Mouse (Mus musculus): ENCODE data around the gene Tspan12. TPM values are rescaled to one million over a fixed set of nuclear protein-coding genes. Genes with fewer than 3 reads are reported as not detected.

Tspan12 gene
- polyA plus RNA-seq, 1 experiment: 11.8 TPM

- Histone ChIP-seq H3ac (ENCODE audit: control insufficient read depth, insufficient read length) (no peak overlapping the region), H3K27me3 (ENCODE audit: control insufficient read depth, insufficient read depth, insufficient read length) (no peaks in the 10 kb centered on the region), H3K4me3 (no peak overlapping the region), H3K4me2 (ENCODE audit: low read depth) (no peak overlapping the region), H3K79me2 (ENCODE audit: control insufficient read depth, insufficient read depth) (no peaks in the 10 kb centered on the region), H3K36me3 (ENCODE audit: control insufficient read depth, insufficient read depth) (peaks cover 14% of the 10 kb centered on the region)
- no peak for TF ChIP-seq TCF12 (IDR thresholded peaks at IDR 0.05; ENCODE audit: insufficient read depth, poor library complexity, severe bottlenecking)
- TF ChIP-seq TCF3 (IDR thresholded peaks at IDR 0.05; ENCODE audit: insufficient read length, low read depth): no peak
- no peak for TF ChIP-seq MYOD1 (IDR thresholded peaks at IDR 0.05; ENCODE audit: control insufficient read depth in 1 of 3, insufficient read length in 2 of 3, low read depth in 2 of 3)
- TF ChIP-seq REST (IDR thresholded peaks at IDR 0.05; ENCODE audit: insufficient read depth, insufficient read length): no peak
- TF ChIP-seq CEBPB (IDR thresholded peaks at IDR 0.05; ENCODE audit: insufficient read depth, poor library complexity, severe bottlenecking): no peak
- TF ChIP-seq SRF (IDR thresholded peaks at IDR 0.05; ENCODE audit: control insufficient read depth, insufficient read length, low read depth): no peak
- TF ChIP-seq POLR2A (IDR thresholded peaks at IDR 0.05; ENCODE audit: insufficient read length, low read depth): no peak
- TF ChIP-seq USF1 (IDR thresholded peaks at IDR 0.05; ENCODE audit: low read depth): no peak
- no peak for TF ChIP-seq E2F4 (IDR thresholded peaks at IDR 0.05; ENCODE audit: insufficient read depth)
- no peak for TF ChIP-seq POLR2AphosphoS2 (IDR thresholded peaks at IDR 0.05; ENCODE audit: insufficient read length, low read depth)
- no peak for TF ChIP-seq MAX (IDR thresholded peaks at IDR 0.05; ENCODE audit: low read depth)
- TF ChIP-seq MYOG (IDR thresholded peaks at IDR 0.05; ENCODE audit: control insufficient read depth in 1 of 3, insufficient read depth in 1 of 3, insufficient read length in 2 of 3, low read depth in 2 of 3): no peak
These were observed 29.0 kb downstream of the Tspan12 start for GRCm38 (mm10) chr6:21823281-21823680.

- H3ac ChIP-seq (ENCODE audit: control insufficient read depth, insufficient read length): no peak overlapping the region
- H3K4me3 ChIP-seq: no peak overlapping the region
- peaks cover 12% of the 10 kb centered on the region for H3K36me3 ChIP-seq (ENCODE audit: control insufficient read depth, insufficient read depth)
- TF ChIP-seq CEBPB (IDR thresholded peaks at IDR 0.05; ENCODE audit: insufficient read depth, poor library complexity, severe bottlenecking) (no peak), TCF3 (IDR thresholded peaks at IDR 0.05; ENCODE audit: insufficient read length, low read depth) (no peak), POLR2A (IDR thresholded peaks at IDR 0.05; ENCODE audit: insufficient read length, low read depth) (no peak), MAX (IDR thresholded peaks at IDR 0.05; ENCODE audit: low read depth) (no peak), TCF12 (IDR thresholded peaks at IDR 0.05; ENCODE audit: insufficient read depth, poor library complexity, severe bottlenecking) (no peak), MYOD1 (IDR thresholded peaks at IDR 0.05; ENCODE audit: control insufficient read depth in 1 of 3, insufficient read length in 2 of 3, low read depth in 2 of 3) (no peak), E2F4 (IDR thresholded peaks at IDR 0.05; ENCODE audit: insufficient read depth) (no peak), SRF (IDR thresholded peaks at IDR 0.05; ENCODE audit: control insufficient read depth, insufficient read length, low read depth) (no peak), MYOG (IDR thresholded peaks at IDR 0.05; ENCODE audit: control insufficient read depth in 1 of 3, insufficient read depth in 1 of 3, insufficient read length in 2 of 3, low read depth in 2 of 3) (no peak), REST (IDR thresholded peaks at IDR 0.05; ENCODE audit: insufficient read depth, insufficient read length) (no peak), POLR2AphosphoS2 (IDR thresholded peaks at IDR 0.05; ENCODE audit: insufficient read length, low read depth) (no peak), USF1 (IDR thresholded peaks at IDR 0.05; ENCODE audit: low read depth) (no peak)
- H3K4me2 ChIP-seq (ENCODE audit: low read depth): no peak overlapping the region
- H3K79me2 ChIP-seq (ENCODE audit: control insufficient read depth, insufficient read depth): no peaks in the 10 kb centered on the region
- no peaks in the 10 kb centered on the region for H3K27me3 ChIP-seq (ENCODE audit: control insufficient read depth, insufficient read depth, insufficient read length)
These were observed 29.6 kb downstream of the Tspan12 start for GRCm38 (mm10) chr6:21822721-21823134.

- no peak overlapping the region for H3ac ChIP-seq (ENCODE audit: control insufficient read depth, insufficient read length)
- no peak overlapping the region for H3K4me2 ChIP-seq (ENCODE audit: low read depth)
- peaks cover 8% of the 10 kb centered on the region for H3K36me3 ChIP-seq (ENCODE audit: control insufficient read depth, insufficient read depth)
- no peaks in the 10 kb centered on the region for H3K79me2 ChIP-seq (ENCODE audit: control insufficient read depth, insufficient read depth)
- H3K27me3 ChIP-seq (ENCODE audit: control insufficient read depth, insufficient read depth, insufficient read length): no peaks in the 10 kb centered on the region
- TF ChIP-seq MYOD1 (IDR thresholded peaks at IDR 0.05; ENCODE audit: control insufficient read depth in 1 of 3, insufficient read length in 2 of 3, low read depth in 2 of 3) (no peak), POLR2AphosphoS2 (IDR thresholded peaks at IDR 0.05; ENCODE audit: insufficient read length, low read depth) (no peak), REST (IDR thresholded peaks at IDR 0.05; ENCODE audit: insufficient read depth, insufficient read length) (no peak), MYOG (IDR thresholded peaks at IDR 0.05; ENCODE audit: control insufficient read depth in 1 of 3, insufficient read depth in 1 of 3, insufficient read length in 2 of 3, low read depth in 2 of 3) (no peak)
- no peak overlapping the region for H3K4me3 ChIP-seq
These were observed 34.1 kb downstream of the Tspan12 start for GRCm38 (mm10) chr6:21818107-21818807.

- Histone ChIP-seq H3K27me3 (ENCODE audit: control insufficient read depth, insufficient read depth, insufficient read length) (no peaks in the 10 kb centered on the region), H3K4me3 (no peak overlapping the region), H3K4me2 (ENCODE audit: low read depth) (no peak overlapping the region), H3ac (ENCODE audit: control insufficient read depth, insufficient read length) (no peak overlapping the region), H3K79me2 (ENCODE audit: control insufficient read depth, insufficient read depth) (no peaks in the 10 kb centered on the region), H3K36me3 (ENCODE audit: control insufficient read depth, insufficient read depth) (peaks cover 11% of the 10 kb centered on the region)
- no peak for TF ChIP-seq TCF3 (IDR thresholded peaks at IDR 0.05; ENCODE audit: insufficient read length, low read depth)
- no peak for TF ChIP-seq MYOG (IDR thresholded peaks at IDR 0.05; ENCODE audit: control insufficient read depth in 1 of 3, insufficient read depth in 1 of 3, insufficient read length in 2 of 3, low read depth in 2 of 3)
- TF ChIP-seq MAX (IDR thresholded peaks at IDR 0.05; ENCODE audit: low read depth): no peak
- TF ChIP-seq MYOD1 (IDR thresholded peaks at IDR 0.05; ENCODE audit: control insufficient read depth in 1 of 3, insufficient read length in 2 of 3, low read depth in 2 of 3): no peak
- TF ChIP-seq REST (IDR thresholded peaks at IDR 0.05; ENCODE audit: insufficient read depth, insufficient read length): no peak
- no peak for TF ChIP-seq CEBPB (IDR thresholded peaks at IDR 0.05; ENCODE audit: insufficient read depth, poor library complexity, severe bottlenecking)
- TF ChIP-seq USF1 (IDR thresholded peaks at IDR 0.05; ENCODE audit: low read depth): no peak
- TF ChIP-seq POLR2AphosphoS2 (IDR thresholded peaks at IDR 0.05; ENCODE audit: insufficient read length, low read depth): no peak
- no peak for TF ChIP-seq SRF (IDR thresholded peaks at IDR 0.05; ENCODE audit: control insufficient read depth, insufficient read length, low read depth)
- TF ChIP-seq TCF12 (IDR thresholded peaks at IDR 0.05; ENCODE audit: insufficient read depth, poor library complexity, severe bottlenecking): no peak
- TF ChIP-seq POLR2A (IDR thresholded peaks at IDR 0.05; ENCODE audit: insufficient read length, low read depth): no peak
These were observed 46.3 kb downstream of the Tspan12 start for GRCm38 (mm10) chr6:21806005-21806404.

All from myocyte (in vitro differentiated cells).